Mouse (Mus musculus): Measurements from ENCODE around the gene Adgrf2. TPM values are rescaled to one million over a fixed set of nuclear protein-coding genes. Genes with fewer than 3 reads are reported as not detected.

Adgrf2 gene
- polyA plus RNA-seq, 1 experiment from 2014 or later: 3.2 TPM

GRCm38 (mm10) chr17:42710717-42711116 lies 31.3 kb downstream of the Adgrf2 start:
- Histone ChIP-seq H3K9me3 (ENCODE audit: control insufficient read depth, low read length) (no peaks in the 10 kb centered on the region), H3K4me2 (replicated peaks; ENCODE audit: low read depth) (no peak overlapping the region), H3K4me1 (replicated peaks; ENCODE audit: control insufficient read depth, insufficient read depth) (no peaks in the 10 kb centered on the region), H3K9ac (ENCODE audit: low read length) (no peak overlapping the region), H3K27me3 (ENCODE audit: control insufficient read depth, insufficient read depth, low read length) (no peaks in the 10 kb centered on the region), H3K4me3 (ENCODE audit: low read depth, low read length) (no peak overlapping the region), H3K27ac (replicated peaks) (no peak overlapping the region), H3K36me3 (ENCODE audit: control insufficient read depth, insufficient read depth, low read length) (no peaks in the 10 kb centered on the region)
- no peak for DNase-seq (ENCODE audit: low spot score)
- 91% methylated on average over 7 of the region's 7 CpGs for WGBS
- no peak for ATAC-seq (ENCODE audit: low FRiP score, low TSS enrichment)
- TF ChIP-seq CTCF (IDR thresholded peaks at IDR 0.05; ENCODE audit: low read depth): no peak
- no peak for TF ChIP-seq EP300 (optimal IDR thresholded peaks at IDR 0.05)

- ATAC-seq (ENCODE audit: low FRiP score, low TSS enrichment) (no peak), DNase-seq (ENCODE audit: low spot score) (no peak)
- Histone ChIP-seq H3K9me3 (ENCODE audit: control insufficient read depth, low read length) (no peaks in the 10 kb centered on the region), H3K4me1 (replicated peaks; ENCODE audit: control insufficient read depth, insufficient read depth) (no peaks in the 10 kb centered on the region), H3K4me3 (ENCODE audit: low read depth, low read length) (no peak overlapping the region), H3K36me3 (ENCODE audit: control insufficient read depth, insufficient read depth, low read length) (no peaks in the 10 kb centered on the region), H3K27ac (replicated peaks) (no peak overlapping the region), H3K4me2 (replicated peaks; ENCODE audit: low read depth) (no peak overlapping the region), H3K27me3 (ENCODE audit: control insufficient read depth, insufficient read depth, low read length) (no peaks in the 10 kb centered on the region), H3K9ac (ENCODE audit: low read length) (no peak overlapping the region)
- 69% methylated on average over 4 of the region's 4 CpGs for WGBS
- TF ChIP-seq EP300 (optimal IDR thresholded peaks at IDR 0.05) (no peak), CTCF (IDR thresholded peaks at IDR 0.05; ENCODE audit: low read depth) (no peak)
Observed at GRCm38 (mm10) chr17:42705611-42706010, 36.4 kb downstream of the Adgrf2 start.

DNA sequence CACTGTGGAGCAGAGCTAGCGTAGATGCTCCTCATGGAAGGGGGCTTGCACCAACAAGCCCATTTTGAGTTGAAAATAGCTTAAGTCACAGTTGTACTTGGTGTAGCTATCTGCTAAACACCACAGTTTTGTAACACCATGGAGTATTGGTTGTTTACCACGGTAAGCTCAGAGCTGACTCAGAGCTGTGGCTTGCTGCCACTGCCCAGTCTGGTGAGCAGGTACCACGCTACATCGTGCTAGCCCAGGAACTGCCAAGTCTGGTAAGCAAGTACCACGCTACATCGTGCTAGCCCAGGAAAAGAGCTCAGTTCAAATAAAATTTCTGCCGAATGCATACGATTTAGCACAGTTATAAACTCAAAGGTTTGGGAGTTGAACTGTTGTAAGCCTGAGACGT lies 39.8 kb downstream of the Adgrf2 start:
- TF ChIP-seq EP300 (optimal IDR thresholded peaks at IDR 0.05): no peak
- no peak for TF ChIP-seq CTCF (IDR thresholded peaks at IDR 0.05; ENCODE audit: low read depth)
- no peak for DNase-seq (ENCODE audit: low spot score)
- Histone ChIP-seq H3K27me3 (ENCODE audit: control insufficient read depth, insufficient read depth, low read length) (no peaks in the 10 kb centered on the region), H3K4me2 (replicated peaks; ENCODE audit: low read depth) (no peak overlapping the region), H3K9me3 (ENCODE audit: control insufficient read depth, low read length) (no peaks in the 10 kb centered on the region), H3K4me3 (ENCODE audit: low read depth, low read length) (no peak overlapping the region), H3K36me3 (ENCODE audit: control insufficient read depth, insufficient read depth, low read length) (no peaks in the 10 kb centered on the region), H3K4me1 (replicated peaks; ENCODE audit: control insufficient read depth, insufficient read depth) (no peaks in the 10 kb centered on the region), H3K27ac (replicated peaks) (no peak overlapping the region), H3K9ac (ENCODE audit: low read length) (no peak overlapping the region)
- 86% methylated on average over 9 of the region's 9 CpGs for WGBS
- ATAC-seq (ENCODE audit: low FRiP score, low TSS enrichment): no peak

DNA sequence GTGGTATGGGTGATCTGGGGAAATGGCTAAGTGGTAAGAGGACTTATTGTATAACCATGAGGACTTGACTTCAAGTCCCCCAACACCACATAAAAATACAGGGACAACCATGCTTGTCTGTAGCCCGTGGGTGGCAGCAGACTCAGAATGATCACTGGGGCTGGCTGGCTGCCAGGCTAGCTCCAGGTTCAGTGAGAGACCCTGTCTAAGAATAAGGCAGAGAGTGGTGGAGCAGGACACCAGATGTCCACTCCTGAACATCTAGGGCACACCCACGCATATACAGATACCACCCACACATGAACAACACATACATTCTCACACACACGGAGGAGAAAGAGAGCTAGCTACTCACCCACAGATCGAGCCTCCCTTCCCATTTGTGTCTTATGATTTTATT lies 47.2 kb downstream of the Adgrf2 start:
- no peak for ATAC-seq (ENCODE audit: low FRiP score, low TSS enrichment)
- TF ChIP-seq CTCF (IDR thresholded peaks at IDR 0.05; ENCODE audit: low read depth): no peak
- no peak for TF ChIP-seq EP300 (optimal IDR thresholded peaks at IDR 0.05)
- H3K27ac ChIP-seq (replicated peaks): no peak overlapping the region
- WGBS: 89% methylated on average over 4 of the region's 4 CpGs
- H3K9ac ChIP-seq (ENCODE audit: low read length): no peak overlapping the region
- H3K4me1 ChIP-seq (replicated peaks; ENCODE audit: control insufficient read depth, insufficient read depth): no peaks in the 10 kb centered on the region
- H3K9me3 ChIP-seq (ENCODE audit: control insufficient read depth, low read length): no peaks in the 10 kb centered on the region
- H3K4me2 ChIP-seq (replicated peaks; ENCODE audit: low read depth): no peak overlapping the region
- H3K27me3 ChIP-seq (ENCODE audit: control insufficient read depth, insufficient read depth, low read length): no peaks in the 10 kb centered on the region
- no peak for DNase-seq (ENCODE audit: low spot score)
- no peak overlapping the region for H3K4me3 ChIP-seq (ENCODE audit: low read depth, low read length)
- H3K36me3 ChIP-seq (ENCODE audit: control insufficient read depth, insufficient read depth, low read length): no peaks in the 10 kb centered on the region

GRCm38 (mm10) chr17:42692136-42692535 lies 49.8 kb downstream of the Adgrf2 start, which contains the start of gene Adgrf4:
Gene Adgrf4 (minus strand): TSS chr17:42692284.
- no peak for TF ChIP-seq EP300 (optimal IDR thresholded peaks at IDR 0.05)
- WGBS: 81% methylated on average over 10 of the region's 10 CpGs
- no peak within 1 kb of the TSS for H3K9ac ChIP-seq (ENCODE audit: low read length)

DNA sequence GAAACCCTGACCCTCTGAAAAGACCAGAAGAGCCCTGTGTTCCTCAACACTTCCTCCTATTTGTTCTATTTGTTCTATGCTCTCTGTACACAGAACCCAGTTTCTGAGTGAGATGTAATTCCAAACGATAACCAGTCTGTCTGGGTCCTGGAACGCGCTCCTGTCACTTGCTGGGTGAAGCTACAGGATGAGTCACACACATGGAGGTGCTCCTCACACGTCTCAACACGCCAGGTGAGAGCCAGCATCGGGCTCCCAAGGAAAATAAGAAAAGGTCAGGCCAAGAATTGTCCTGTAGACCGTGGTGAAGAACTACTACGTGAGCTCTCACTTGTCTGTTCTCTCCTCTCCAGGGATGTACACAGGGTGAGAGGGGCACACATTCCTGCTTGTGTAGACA lies 51.4 kb downstream of the Adgrf2 start:
- no peak overlapping the region for H3K9ac ChIP-seq (ENCODE audit: low read length)
- no peaks in the 10 kb centered on the region for H3K36me3 ChIP-seq (ENCODE audit: control insufficient read depth, insufficient read depth, low read length)
- no peaks in the 10 kb centered on the region for H3K4me1 ChIP-seq (replicated peaks; ENCODE audit: control insufficient read depth, insufficient read depth)
- no peak overlapping the region for H3K4me2 ChIP-seq (replicated peaks; ENCODE audit: low read depth)
- no peaks in the 10 kb centered on the region for H3K27me3 ChIP-seq (ENCODE audit: control insufficient read depth, insufficient read depth, low read length)
- 64% methylated on average over 8 of the region's 8 CpGs for WGBS
- DNase-seq (ENCODE audit: low spot score) (no peak), ATAC-seq (ENCODE audit: low FRiP score, low TSS enrichment) (0 out of 2 replicates have a peak, but pooled peaks have one; percentile 26)
- H3K9me3 ChIP-seq (ENCODE audit: control insufficient read depth, low read length): no peaks in the 10 kb centered on the region
- H3K4me3 ChIP-seq (ENCODE audit: low read depth, low read length): no peak overlapping the region
- TF ChIP-seq EP300 (optimal IDR thresholded peaks at IDR 0.05) (no peak), CTCF (IDR thresholded peaks at IDR 0.05; ENCODE audit: low read depth) (no peak)
- H3K27ac ChIP-seq (replicated peaks): 0 out of 2 replicates have a peak overlapping the region, but pooled peaks have one; percentile 35

More at GRCm38 (mm10) chr17:42692136-42692535, 49.8 kb downstream of the Adgrf2 start, which contains the start of gene Adgrf4:
- H3K4me1 ChIP-seq (replicated peaks; ENCODE audit: control insufficient read depth, insufficient read depth): no peaks in the 10 kb centered on the region
- no peaks in the 10 kb centered on the region for H3K36me3 ChIP-seq (ENCODE audit: control insufficient read depth, insufficient read depth, low read length)
- no peak for ATAC-seq (ENCODE audit: low FRiP score, low TSS enrichment)
- no peak for DNase-seq (ENCODE audit: low spot score)
- H3K27me3 ChIP-seq (ENCODE audit: control insufficient read depth, insufficient read depth, low read length): no peaks in the 10 kb centered on the region
- H3K4me2 ChIP-seq (replicated peaks; ENCODE audit: low read depth): no peak within 1 kb of the TSS
- H3K4me3 ChIP-seq (ENCODE audit: low read depth, low read length): no peak within 1 kb of the TSS
- 0 out of 2 replicates have a peak within 1 kb of the TSS, but pooled peaks have one; percentile 35 for H3K27ac ChIP-seq (replicated peaks)
- H3K9me3 ChIP-seq (ENCODE audit: control insufficient read depth, low read length): no peaks in the 10 kb centered on the region

Other genes starting within 250 kb of the Adgrf2 start
- gene Opn5, start 130.8 kb downstream of the Adgrf2 start, polyA plus RNA-seq (2015; fragmentation: Nextera tagmentation; extraction: Ambion mirVana): not detected in 2 replicates
- gene Adgrf4, start 49.9 kb downstream of the Adgrf2 start, polyA plus RNA-seq (2015; fragmentation: Nextera tagmentation; extraction: Ambion mirVana): 13.9 and 15.2 TPM in 2 replicates
- 26.3 and 29.4 TPM in 2 replicates for gene Cd2ap, start 134.5 kb upstream of the Adgrf2 start, polyA plus RNA-seq (2015; fragmentation: Nextera tagmentation; extraction: Ambion mirVana)